Mouse (Mus musculus) heart, adult 2 months (tissue): ENCODE measurements around the gene Ppp3ca.

Experiments used
- CTCF ChIP-seq: fragments of 200-600 bp; IDR thresholded peaks from 2 replicates; pipeline ENCODE4 v1.8.1; 2022; ENCODE audit warnings: antibody characterized with exemption, mild to moderate bottlenecking, moderate library complexity
- EP300 ChIP-seq: fragments of 200-500 bp; IDR thresholded peaks from 2 replicates; pipeline ENCODE4 v1.6.1; 2011; ENCODE audit warnings: low read depth, low read length, control low read depth; ENCODE audit not compliant: insufficient read depth

GRCm38 (mm10) chr3:136777787-136778216 lies 107.9 kb downstream of the Ppp3ca start:
- TF ChIP-seq CTCF (no peak), EP300 (no peak)
